Mouse (Mus musculus): ENCODE measurements around the gene AL732309.1. TPM values are rescaled to one million over a fixed set of nuclear protein-coding genes. Genes with fewer than 3 reads are reported as not detected.

The AL732309.1 gene
- polyA plus RNA-seq, 1 experiment from 2014 or later: 5.1 TPM

DNA sequence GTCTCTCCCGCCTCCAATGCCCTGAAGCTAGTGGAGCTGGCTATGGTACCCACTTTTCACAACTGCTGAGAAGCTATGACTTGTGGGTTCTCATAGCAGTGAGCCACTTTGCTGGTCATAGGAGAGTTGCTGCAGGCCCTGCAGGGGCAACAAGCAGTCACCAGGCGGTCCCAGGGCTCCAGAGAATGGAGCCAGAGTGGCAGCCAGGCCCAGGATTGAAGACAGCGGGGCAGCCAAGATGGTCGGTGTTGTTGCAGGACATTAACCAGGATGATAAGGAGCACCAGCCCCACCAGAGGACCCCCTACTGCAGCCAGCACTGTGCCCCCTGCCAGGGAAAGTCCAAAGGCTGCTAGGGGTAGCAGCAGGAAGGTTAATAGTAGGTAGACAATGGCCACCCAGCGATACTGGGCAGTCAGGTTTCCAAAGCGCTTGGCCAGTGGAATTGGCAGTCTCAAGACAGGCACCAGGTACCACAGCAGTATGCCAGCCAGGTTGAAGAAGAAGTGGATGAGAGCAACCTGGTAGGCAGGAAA is 17.6 kb downstream of the AL732309.1 start:
- peaks cover 6% of the 10 kb centered on the region for H3K4me1 ChIP-seq (ENCODE audit: control insufficient read depth, insufficient read depth, low read length)
- H3K36me3 ChIP-seq (ENCODE audit: control insufficient read depth, insufficient read depth, low read length): no peaks in the 10 kb centered on the region
- WGBS: 69% methylated on average over 6 of the region's 6 CpGs
- no peaks in the 10 kb centered on the region for H3K27me3 ChIP-seq (ENCODE audit: control insufficient read depth, insufficient read depth, low read length)
- no peaks in the 10 kb centered on the region for H3K9me3 ChIP-seq (ENCODE audit: control insufficient read depth, low read length)
- 0 out of 2 replicates have a peak overlapping the region, but pooled peaks have one; percentile 27 for H3K27ac ChIP-seq (replicated peaks; ENCODE audit: low read depth, low read length)
- ATAC-seq (ENCODE audit: low FRiP score, low TSS enrichment): no peak
- peak overlapping the region; percentile 37 for H3K4me2 ChIP-seq (ENCODE audit: low read length)
- no peak overlapping the region for H3K4me3 ChIP-seq (replicated peaks; ENCODE audit: low read depth, low read length)
- DNase-seq: no peak
- no peak overlapping the region for H3K9ac ChIP-seq (replicated peaks; ENCODE audit: low read length)

GRCm38 (mm10) chr2:25228431-25228889 is 18.2 kb downstream of the AL732309.1 start:
- no peaks in the 10 kb centered on the region for H3K9me3 ChIP-seq (ENCODE audit: control insufficient read depth, low read length)
- H3K9ac ChIP-seq (replicated peaks; ENCODE audit: low read length): no peak overlapping the region
- peak overlapping the region; percentile 37 for H3K4me2 ChIP-seq (ENCODE audit: low read length)
- H3K36me3 ChIP-seq (ENCODE audit: control insufficient read depth, insufficient read depth, low read length): no peaks in the 10 kb centered on the region
- DNase-seq (peak; percentile 87), ATAC-seq (ENCODE audit: low FRiP score, low TSS enrichment) (no peak)
- no peaks in the 10 kb centered on the region for H3K27me3 ChIP-seq (ENCODE audit: control insufficient read depth, insufficient read depth, low read length)
- peak overlapping the region; percentile 27 for H3K27ac ChIP-seq (replicated peaks; ENCODE audit: low read depth, low read length)
- no peak overlapping the region for H3K4me3 ChIP-seq (replicated peaks; ENCODE audit: low read depth, low read length)
- peaks cover 12% of the 10 kb centered on the region for H3K4me1 ChIP-seq (ENCODE audit: control insufficient read depth, insufficient read depth, low read length)
- WGBS: 3% methylated on average over 7 of the region's 7 CpGs

DNA sequence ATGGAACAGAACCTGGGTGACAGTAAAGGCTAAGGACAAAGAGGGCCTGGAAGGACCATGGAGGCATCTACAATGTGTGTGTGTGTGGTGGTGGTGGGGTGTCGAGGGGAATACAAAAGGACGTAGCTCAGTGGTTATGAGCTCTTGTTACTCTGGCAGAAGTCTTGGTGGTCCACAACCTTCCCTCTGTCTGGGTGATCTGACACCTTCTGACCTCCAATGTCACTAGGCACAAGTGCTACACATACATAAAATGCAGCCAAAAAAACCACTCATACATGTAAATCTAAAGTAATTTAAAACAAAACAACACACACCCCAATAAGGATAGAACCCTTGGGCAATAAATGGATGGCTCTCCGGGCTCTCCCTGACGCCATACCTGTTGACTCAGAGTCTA is 19.3 kb downstream of the AL732309.1 start:
- peaks cover 15% of the 10 kb centered on the region for H3K4me1 ChIP-seq (ENCODE audit: control insufficient read depth, insufficient read depth, low read length)
- WGBS: 88% methylated on average over 4 of the region's 4 CpGs
- DNase-seq (no peak), ATAC-seq (ENCODE audit: low FRiP score, low TSS enrichment) (no peak)
- no peaks in the 10 kb centered on the region for H3K36me3 ChIP-seq (ENCODE audit: control insufficient read depth, insufficient read depth, low read length)
- no peaks in the 10 kb centered on the region for H3K27me3 ChIP-seq (ENCODE audit: control insufficient read depth, insufficient read depth, low read length)
- H3K4me2 ChIP-seq (ENCODE audit: low read length): no peak overlapping the region
- no peak overlapping the region for H3K9ac ChIP-seq (replicated peaks; ENCODE audit: low read length)
- H3K9me3 ChIP-seq (ENCODE audit: control insufficient read depth, low read length): no peaks in the 10 kb centered on the region
- no peak overlapping the region for H3K4me3 ChIP-seq (replicated peaks; ENCODE audit: low read depth, low read length)
- no peak overlapping the region for H3K27ac ChIP-seq (replicated peaks; ENCODE audit: low read depth, low read length)

DNA sequence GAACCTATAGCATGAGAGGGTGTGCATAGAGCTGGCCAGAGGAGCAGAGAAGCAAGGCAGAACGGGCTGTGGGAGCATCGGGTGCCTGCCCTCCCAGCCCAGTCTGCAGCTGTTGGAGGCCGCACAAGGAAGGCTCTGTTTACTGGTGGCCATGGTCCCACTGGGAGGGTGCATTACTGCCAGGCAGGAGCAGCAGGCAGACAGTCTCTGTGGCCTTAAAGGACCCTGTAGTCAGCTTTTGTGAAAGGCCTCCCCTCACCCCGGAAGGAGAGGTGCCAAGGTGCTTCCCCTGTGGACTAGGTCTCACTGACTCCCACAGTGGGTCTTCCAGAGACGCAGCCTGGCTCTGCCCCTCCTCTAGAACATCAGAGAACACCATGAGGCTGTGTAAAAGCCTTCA is 19.8 kb downstream of the AL732309.1 start:
- H3K4me1 ChIP-seq (ENCODE audit: control insufficient read depth, insufficient read depth, low read length): peaks cover 15% of the 10 kb centered on the region
- DNase-seq: no peak

GRCm38 (mm10) chr2:25225811-25226379 is 20.8 kb downstream of the AL732309.1 start:
- H3K9me3 ChIP-seq (ENCODE audit: control insufficient read depth, low read length): no peaks in the 10 kb centered on the region
- ATAC-seq (ENCODE audit: low FRiP score, low TSS enrichment) (no peak), DNase-seq (no peak)
- no peaks in the 10 kb centered on the region for H3K27me3 ChIP-seq (ENCODE audit: control insufficient read depth, insufficient read depth, low read length)
- H3K27ac ChIP-seq (replicated peaks; ENCODE audit: low read depth, low read length): peak overlapping the region; percentile 99
- H3K4me3 ChIP-seq (replicated peaks; ENCODE audit: low read depth, low read length): no peak overlapping the region; the same call in 1 of the 2 replicates
- WGBS: 71% methylated on average over 8 of the region's 8 CpGs
- H3K9ac ChIP-seq (replicated peaks; ENCODE audit: low read length): no peak overlapping the region
- H3K36me3 ChIP-seq (ENCODE audit: control insufficient read depth, insufficient read depth, low read length): peaks cover 6% of the 10 kb centered on the region
- peaks cover 15% of the 10 kb centered on the region for H3K4me1 ChIP-seq (ENCODE audit: control insufficient read depth, insufficient read depth, low read length)
- H3K4me2 ChIP-seq (ENCODE audit: low read length): peak overlapping the region; percentile 56

More for the DNA sequence above, 19.8 kb downstream of the AL732309.1 start:
- 81% methylated on average over 5 of the region's 5 CpGs for WGBS
- no peaks in the 10 kb centered on the region for H3K9me3 ChIP-seq (ENCODE audit: control insufficient read depth, low read length)
- no peaks in the 10 kb centered on the region for H3K27me3 ChIP-seq (ENCODE audit: control insufficient read depth, insufficient read depth, low read length)
- no peak overlapping the region for H3K27ac ChIP-seq (replicated peaks; ENCODE audit: low read depth, low read length)
- peaks cover 2% of the 10 kb centered on the region for H3K36me3 ChIP-seq (ENCODE audit: control insufficient read depth, insufficient read depth, low read length)
- H3K9ac ChIP-seq (replicated peaks; ENCODE audit: low read length): no peak overlapping the region
- no peak for ATAC-seq (ENCODE audit: low FRiP score, low TSS enrichment)
- no peak overlapping the region for H3K4me3 ChIP-seq (replicated peaks; ENCODE audit: low read depth, low read length)
- H3K4me2 ChIP-seq (ENCODE audit: low read length): no peak overlapping the region

- Histone ChIP-seq H3K9ac (replicated peaks; ENCODE audit: low read length) (peak overlapping the region; percentile 62), H3K27ac (replicated peaks; ENCODE audit: low read depth, low read length) (peak overlapping the region; percentile 99), H3K36me3 (ENCODE audit: control insufficient read depth, insufficient read depth, low read length) (peaks cover 6% of the 10 kb centered on the region), H3K4me3 (replicated peaks; ENCODE audit: low read depth, low read length) (peak overlapping the region; percentile 84), H3K4me1 (ENCODE audit: control insufficient read depth, insufficient read depth, low read length) (peaks cover 15% of the 10 kb centered on the region), H3K9me3 (ENCODE audit: control insufficient read depth, low read length) (no peaks in the 10 kb centered on the region), H3K27me3 (ENCODE audit: control insufficient read depth, insufficient read depth, low read length) (no peaks in the 10 kb centered on the region), H3K4me2 (ENCODE audit: low read length) (peak overlapping the region; percentile 56)
- ATAC-seq (ENCODE audit: low FRiP score, low TSS enrichment): peak; percentile 97
- 2% methylated on average over 41 of the region's 41 CpGs for WGBS
- DNase-seq: peak; percentile 100
Measured at GRCm38 (mm10) chr2:25224766-25225752, 21.6 kb downstream of the AL732309.1 start.

GRCm38 (mm10) chr2:25224492-25224765 is 22.2 kb downstream of the AL732309.1 start, which contains the start of gene Tubb4b:
TSS of gene Tubb4b (minus strand) at chr2:25224702.
- peak within 1 kb of the TSS; percentile 99 for H3K27ac ChIP-seq (replicated peaks; ENCODE audit: low read depth, low read length)
- H3K9me3 ChIP-seq (ENCODE audit: control insufficient read depth, low read length): no peaks in the 10 kb centered on the region
- peaks cover 6% of the 10 kb centered on the region for H3K36me3 ChIP-seq (ENCODE audit: control insufficient read depth, insufficient read depth, low read length)
- DNase-seq (no peak), ATAC-seq (ENCODE audit: low FRiP score, low TSS enrichment) (no peak)
- H3K4me3 ChIP-seq (replicated peaks; ENCODE audit: low read depth, low read length): peak within 1 kb of the TSS; percentile 84
- H3K4me1 ChIP-seq (ENCODE audit: control insufficient read depth, insufficient read depth, low read length): peaks cover 15% of the 10 kb centered on the region
- WGBS: 0% methylated on average over 17 of the region's 17 CpGs
- no peaks in the 10 kb centered on the region for H3K27me3 ChIP-seq (ENCODE audit: control insufficient read depth, insufficient read depth, low read length)
- H3K4me2 ChIP-seq (ENCODE audit: low read length): peak within 1 kb of the TSS; percentile 90
- H3K9ac ChIP-seq (replicated peaks; ENCODE audit: low read length): peak within 1 kb of the TSS; percentile 80

GRCm38 (mm10) chr2:25223681-25224491 is 22.8 kb downstream of the AL732309.1 start:
- peaks cover 6% of the 10 kb centered on the region for H3K36me3 ChIP-seq (ENCODE audit: control insufficient read depth, insufficient read depth, low read length)
- DNase-seq (no peak), ATAC-seq (ENCODE audit: low FRiP score, low TSS enrichment) (peak; percentile 22)
- peak overlapping the region; percentile 84 for H3K4me3 ChIP-seq (replicated peaks; ENCODE audit: low read depth, low read length)
- H3K27ac ChIP-seq (replicated peaks; ENCODE audit: low read depth, low read length): peak overlapping the region; percentile 89
- no peaks in the 10 kb centered on the region for H3K27me3 ChIP-seq (ENCODE audit: control insufficient read depth, insufficient read depth, low read length)
- WGBS: 2% methylated on average over 52 of the region's 53 CpGs
- peak overlapping the region; percentile 90 for H3K4me2 ChIP-seq (ENCODE audit: low read length)
- H3K9me3 ChIP-seq (ENCODE audit: control insufficient read depth, low read length): no peaks in the 10 kb centered on the region
- H3K9ac ChIP-seq (replicated peaks; ENCODE audit: low read length): peak overlapping the region; percentile 80
- H3K4me1 ChIP-seq (ENCODE audit: control insufficient read depth, insufficient read depth, low read length): peaks cover 15% of the 10 kb centered on the region
